Mouse (Mus musculus) yolk sac, embryonic 10.5 days (tissue): Measurements from ENCODE around the gene Tmem132a.

Source experiments
- DNase-seq: peaks from one replicate; pipeline ENCODE4 v3.0.0-alpha.2; 2017; ENCODE audit warnings: low spot score

The Tmem132a gene

GRCm38 (mm10) chr19:10878201-10878837 is 8.6 kb upstream of the Tmem132a start:
- DNase-seq = no peak

- no peak for DNase-seq
These were observed 1.7 kb upstream of the Tmem132a start for GRCm38 (mm10) chr19:10871328-10871961.

GRCm38 (mm10) chr19:10870676-10871075 is 936 bp upstream of the Tmem132a start:
- DNase-seq = no peak

GRCm38 (mm10) chr19:10869241-10869885 is 377 bp downstream of the Tmem132a start:
- peak; percentile 82 for DNase-seq

- no peak for DNase-seq
These were observed 1.1 kb downstream of the Tmem132a start for GRCm38 (mm10) chr19:10868623-10869141.

- DNase-seq = no peak
These were observed 1.7 kb downstream of the Tmem132a start for GRCm38 (mm10) chr19:10867946-10868622.

GRCm38 (mm10) chr19:10866351-10866750 is 3.4 kb downstream of the Tmem132a start:
- no peak for DNase-seq

- no peak for DNase-seq
These were observed 9.7 kb downstream of the Tmem132a start for GRCm38 (mm10) chr19:10860072-10860497.

- no peak for DNase-seq
These were observed 13.2 kb downstream of the Tmem132a start for GRCm38 (mm10) chr19:10856520-10856919.

GRCm38 (mm10) chr19:10855422-10855821 is 14.3 kb downstream of the Tmem132a start:
- DNase-seq = no peak

GRCm38 (mm10) chr19:10847311-10848087 is 22.2 kb downstream of the Tmem132a start:
- DNase-seq = no peak

GRCm38 (mm10) chr19:10846150-10846549 is 23.6 kb downstream of the Tmem132a start:
- no peak for DNase-seq

- no peak for DNase-seq
These were observed 24.3 kb downstream of the Tmem132a start for GRCm38 (mm10) chr19:10845454-10845853.

GRCm38 (mm10) chr19:10844206-10844605 is 25.5 kb downstream of the Tmem132a start:
- no peak for DNase-seq

- DNase-seq = no peak
These were observed 26.8 kb downstream of the Tmem132a start for GRCm38 (mm10) chr19:10842914-10843313.

GRCm38 (mm10) chr19:10841721-10842626 is 27.8 kb downstream of the Tmem132a start:
- DNase-seq = peak; percentile 18

- no peak for DNase-seq
These were observed 30.5 kb downstream of the Tmem132a start, which contains the start of gene Slc15a3 for GRCm38 (mm10) chr19:10839010-10839892. TSS of gene Slc15a3 (plus strand) at chr19:10839727.

GRCm38 (mm10) chr19:10835671-10836070 is 34.1 kb downstream of the Tmem132a start:
- no peak for DNase-seq

- no peak for DNase-seq
These were observed 36.1 kb downstream of the Tmem132a start for GRCm38 (mm10) chr19:10833611-10834010.
